8 mouse cellular contexts compared by ENCODE assay signal in genomic region chr17:56583611-56584256, GRCm38 (mm10). TPM values are rescaled to one million over a fixed set of nuclear protein-coding genes. Genes with fewer than 3 reads are reported as not detected.
DNase-seq lines count a peak whose midpoint lies in the region; ATAC-seq and TF ChIP-seq lines count a peak whose summit lies in the region.

No protein-coding gene starts in this region.

- no peak; the same call in 1 of the 2 replicates for ATAC-seq in embryonic facial prominence, embryonic 14.5 days (ENCODE audit: low read depth)
- peak; percentile 15; the same call in 1 of the 2 replicates for ATAC-seq in heart, embryonic 15.5 days (replicated peaks; ENCODE audit: insufficient number of reproducible peaks, insufficient read depth, low FRiP score, low read depth)
- ATAC-seq in megakaryocyte, adult 5-6 weeks (ENCODE audit: poor library complexity, severe bottlenecking): peak; percentile 3; the same call in 1 of the 2 replicates

- no peak for TF ChIP-seq CTCF in testis, adult 2 months (IDR thresholded peaks at IDR 0.05; ENCODE audit: control insufficient read depth, insufficient read depth, insufficient replicate concordance, low read depth, low read length)

- H3K9me3 ChIP-seq in embryonic facial prominence, embryonic 14.5 days (ENCODE audit: control insufficient read depth, low read length): no peaks in the 10 kb centered on the region
- no peaks in the 10 kb centered on the region for H3K9me3 ChIP-seq in heart, embryonic 15.5 days (replicated peaks)

- H3K4me3 ChIP-seq in embryonic facial prominence, embryonic 14.5 days (ENCODE audit: low read depth, low read length): peak overlapping the region; percentile 92
- peak overlapping the region; percentile 93 for H3K4me3 ChIP-seq in heart, embryonic 15.5 days
- peak overlapping the region; percentile 99 for H3K4me3 ChIP-seq in testis, adult 2 months (ENCODE audit: control insufficient read depth, low read depth, low read length)

- H3K9ac ChIP-seq in embryonic facial prominence, embryonic 14.5 days (ENCODE audit: low read depth, low read length): peak overlapping the region; percentile 90
- H3K9ac ChIP-seq in heart, embryonic 15.5 days: peak overlapping the region; percentile 96

- no peak for TF ChIP-seq POLR2A in testis, adult 2 months (IDR thresholded peaks at IDR 0.05; ENCODE audit: control insufficient read depth, low read depth, low read length)

- peak; percentile 53 for DNase-seq in kidney, adult 9 months
- DNase-seq in kidney, postnatal 25 days: no peak
- peak; percentile 80 for DNase-seq in adipocyte (ENCODE audit: low spot score)
- peak; percentile 32 for DNase-seq in embryonic facial prominence, embryonic 14.5 days (ENCODE audit: low spot score)
- DNase-seq in layer of hippocampus, postnatal 14 days (ENCODE audit: low spot score in 2 of 2): peak; percentile 29 to 49

- no peaks in the 10 kb centered on the region for H3K27me3 ChIP-seq in embryonic facial prominence, embryonic 14.5 days (replicated peaks; ENCODE audit: control insufficient read depth, insufficient read depth, low read length)
- H3K27me3 ChIP-seq in heart, embryonic 15.5 days: no peaks in the 10 kb centered on the region
- H3K27me3 ChIP-seq in testis, adult 2 months (ENCODE audit: control insufficient read depth, insufficient read depth, low read length): no peaks in the 10 kb centered on the region

- H3K36me3 ChIP-seq in embryonic facial prominence, embryonic 14.5 days (ENCODE audit: control insufficient read depth, insufficient read depth, low read length): peaks cover 69% of the 10 kb centered on the region
- H3K36me3 ChIP-seq in heart, embryonic 15.5 days: peaks cover 47% of the 10 kb centered on the region
- peaks cover 7% of the 10 kb centered on the region for H3K36me3 ChIP-seq in testis, adult 2 months (ENCODE audit: control insufficient read depth, insufficient read depth, low read length)

- peak overlapping the region; percentile 95 for H3K27ac ChIP-seq in embryonic facial prominence, embryonic 14.5 days (replicated peaks; ENCODE audit: low read depth, low read length)
- H3K27ac ChIP-seq in heart, embryonic 15.5 days: peak overlapping the region; percentile 97
- peak overlapping the region; percentile 97 for H3K27ac ChIP-seq in testis, adult 2 months (ENCODE audit: control insufficient read depth, insufficient read depth, low read depth, low read length)

- peaks cover 22% of the 10 kb centered on the region for H3K4me1 ChIP-seq in embryonic facial prominence, embryonic 14.5 days (ENCODE audit: control insufficient read depth, insufficient read depth, low read length)
- peaks cover 52% of the 10 kb centered on the region for H3K4me1 ChIP-seq in heart, embryonic 15.5 days (replicated peaks)
- peaks cover 11% of the 10 kb centered on the region for H3K4me1 ChIP-seq in testis, adult 2 months (ENCODE audit: control insufficient read depth, insufficient read depth, low read length)

- 4% methylated on average over 20 of the region's 33 CpGs for WGBS in embryonic facial prominence, embryonic 14.5 days
- under 1% methylated on average over 33 of the region's 33 CpGs for WGBS in heart, embryonic 15.5 days

- peak overlapping the region; percentile 95 for H3K4me2 ChIP-seq in embryonic facial prominence, embryonic 14.5 days (ENCODE audit: low read depth, low read length)
- H3K4me2 ChIP-seq in heart, embryonic 15.5 days: peak overlapping the region; percentile 74

RNA-seq across cellular contexts. Expression of gene Safb2, which starts 0.7 kb away (rescaled TPM):
- 50.2 and 54.8 TPM in 2 replicates for polyA plus RNA-seq in embryonic facial prominence, embryonic 14.5 days (2014; fragmentation: Nextera tagmentation; extraction: Ambion mirVana)
- polyA plus RNA-seq in heart, embryonic 15.5 days (2015; fragmentation: Nextera tagmentation; extraction: Ambion mirVana): 52.2 and 63.9 TPM in 2 replicates
- 100 to 1,000 TPM; 127 TPM for total RNA-seq in layer of hippocampus, postnatal 14 days (2021)
- total RNA-seq in megakaryocyte, adult 5-6 weeks (2015): 54.5 and 68.8 TPM in 2 replicates
- total RNA-seq in megakaryocyte, adult 5-6 weeks (2017): 78.1 and 92.6 TPM in 2 replicates
- 92.2 and 99.2 TPM in 2 replicates for polyA plus RNA-seq in testis, adult 2 months (2012; rRNA removed)

RNA-seq across cellular contexts. Expression of gene Safb, which starts 0.9 kb away (rescaled TPM):
- 62.9 and 68.2 TPM in 2 replicates for polyA plus RNA-seq in embryonic facial prominence, embryonic 14.5 days (2014; fragmentation: Nextera tagmentation; extraction: Ambion mirVana)
- 71.2 and 76.0 TPM in 2 replicates for polyA plus RNA-seq in heart, embryonic 15.5 days (2015; fragmentation: Nextera tagmentation; extraction: Ambion mirVana)
- 100 to 1,000 TPM; 131 to 147 TPM for total RNA-seq in layer of hippocampus, postnatal 14 days (2021)
- total RNA-seq in megakaryocyte, adult 5-6 weeks (2015): 53.5 and 59.6 TPM in 2 replicates
- total RNA-seq in megakaryocyte, adult 5-6 weeks (2017): 65.8 and 76.1 TPM in 2 replicates
- polyA plus RNA-seq in testis, adult 2 months (2012; rRNA removed): 104 and 116 TPM in 2 replicates

RNA-seq across cellular contexts. Expression of gene 2410015M20Rik, which starts 25.8 kb away (rescaled TPM):
- 271 and 281 TPM in 2 replicates for polyA plus RNA-seq in embryonic facial prominence, embryonic 14.5 days (2014; fragmentation: Nextera tagmentation; extraction: Ambion mirVana)
- 289 and 331 TPM in 2 replicates for polyA plus RNA-seq in heart, embryonic 15.5 days (2015; fragmentation: Nextera tagmentation; extraction: Ambion mirVana)
- total RNA-seq in layer of hippocampus, postnatal 14 days (2021): 100 to 1,000 TPM; 151 to 160 TPM
- 43.6 and 52.6 TPM in 2 replicates for total RNA-seq in megakaryocyte, adult 5-6 weeks (2015)
- 48.3 and 64.2 TPM in 2 replicates for total RNA-seq in megakaryocyte, adult 5-6 weeks (2017)
- polyA plus RNA-seq in testis, adult 2 months (2012; rRNA removed): 253 and 274 TPM in 2 replicates

RNA-seq across cellular contexts. Expression of gene Rpl36, which starts 29.5 kb away (rescaled TPM):
- polyA plus RNA-seq in embryonic facial prominence, embryonic 14.5 days (2014; fragmentation: Nextera tagmentation; extraction: Ambion mirVana): 2,068 and 2,222 TPM in 2 replicates
- polyA plus RNA-seq in heart, embryonic 15.5 days (2015; fragmentation: Nextera tagmentation; extraction: Ambion mirVana): 1,116 and 1,311 TPM in 2 replicates
- 100 to 1,000 TPM; 403 to 409 TPM for total RNA-seq in layer of hippocampus, postnatal 14 days (2021)
- total RNA-seq in megakaryocyte, adult 5-6 weeks (2015): 757 and 782 TPM in 2 replicates
- 1,133 and 1,354 TPM in 2 replicates for total RNA-seq in megakaryocyte, adult 5-6 weeks (2017)
- polyA plus RNA-seq in testis, adult 2 months (2012; rRNA removed): 1,820 and 2,071 TPM in 2 replicates

RNA-seq across cellular contexts. Expression of gene Gm20219, which starts 29.5 kb away (rescaled TPM):
- 3.9 and 4.2 TPM in 2 replicates for polyA plus RNA-seq in embryonic facial prominence, embryonic 14.5 days (2014; fragmentation: Nextera tagmentation; extraction: Ambion mirVana)
- polyA plus RNA-seq in heart, embryonic 15.5 days (2015; fragmentation: Nextera tagmentation; extraction: Ambion mirVana): 0.23 and 1.0 TPM in 2 replicates
- total RNA-seq in layer of hippocampus, postnatal 14 days (2021): 1 to 10 TPM; 1.9 to 2.1 TPM
- total RNA-seq in megakaryocyte, adult 5-6 weeks (2015): 0.71 and 1.2 TPM in 2 replicates
- 0.44 and 0.49 TPM in 2 replicates for total RNA-seq in megakaryocyte, adult 5-6 weeks (2017)
- polyA plus RNA-seq in testis, adult 2 months (2012; rRNA removed): 2.0 and 2.3 TPM in 2 replicates

Comparison
In these comparisons a context has a peak if more than half of its experiments do, and no peak if none do; other contexts are left out.
1. DNase-seq: peak in kidney, adult 9 months (single experiment), adipocyte (single experiment), embryonic facial prominence, embryonic 14.5 days (single experiment) and layer of hippocampus, postnatal 14 days (2 of 2); none in kidney, postnatal 25 days (0 of 2).
2. Peak in every context shown above with its lines, with median percentiles within 50 percentile points of each other: H3K27ac ChIP-seq and H3K4me3 ChIP-seq.